Mouse (Mus musculus) hindbrain, postnatal 0 days (tissue): ENCODE data around the gene Zfp202. TPM values are rescaled to one million over a fixed set of nuclear protein-coding genes. Genes with fewer than 3 reads are reported as not detected.

Experiments
- ATAC-seq: fragments of 200-750 bp; cut with Nextera tagmentation; 2 replicates; pipeline ENCODE4 v1.8.0; 2017; ENCODE audit warnings: mild to moderate bottlenecking, moderate TSS enrichment, moderate library complexity
- DNase-seq: peaks from one replicate; pipeline ENCODE4 v3.0.0-alpha.2; 2015; ENCODE audit warnings: low spot score
- H3K27ac ChIP-seq: fragments of 300-500 bp; sonication (generic); 2 replicates; pipeline ENCODE4 v1.5.1; 2014; ENCODE audit warnings: mild to moderate bottlenecking
- H3K27me3 ChIP-seq: fragments of 300-500 bp; sonication (generic); 2 replicates; pipeline ENCODE4 v1.6.1; 2014; ENCODE audit warnings: low read length, mixed read lengths; ENCODE audit not compliant: insufficient read depth
- H3K36me3 ChIP-seq: fragments of 300-500 bp; sonication (generic); 2 replicates; pipeline ENCODE4 v1.6.1; 2014; ENCODE audit warnings: low read length, mixed read lengths; ENCODE audit not compliant: insufficient read depth
- H3K4me1 ChIP-seq: fragments of 300-500 bp; sonication (generic); 2 replicates; pipeline ENCODE4 v1.6.1; 2014; ENCODE audit warnings: antibody characterized with exemption, low read length, mixed read lengths; ENCODE audit not compliant: insufficient read depth
- H3K4me2 ChIP-seq: fragments of 300-500 bp; sonication (generic); 2 replicates; pipeline ENCODE4 v1.6.1; 2014; ENCODE audit warnings: low read depth, mild to moderate bottlenecking, low read length, moderate library complexity, mixed read lengths
- H3K4me3 ChIP-seq: fragments of 300-500 bp; sonication (generic); 2 replicates; pipeline ENCODE4 v1.5.1; 2014; ENCODE audit warnings: low read length
- H3K9ac ChIP-seq: fragments of 300-500 bp; sonication (generic); replicated peaks from 2 replicates; pipeline ENCODE4 v1.6.1; 2014; ENCODE audit warnings: mild to moderate bottlenecking, low read length, moderate library complexity, mixed read lengths
- H3K9me3 ChIP-seq: fragments of 300-500 bp; sonication (generic); 2 replicates; pipeline ENCODE4 v1.6.1; 2016; ENCODE audit warnings: low read length, mixed read lengths
- CTCF ChIP-seq: IDR thresholded peaks from 2 replicates; pipeline ENCODE4 v1.5.1; 2016; ENCODE audit warnings: antibody characterized with exemption, control low read depth, low read depth
- WGBS: fragments of 180-500 bp; shearing (Covaris S2); extraction: QIAGEN DNeasy Blood & Tissue Kit; methylation state at CpG from one replicate; pipeline ENCODE4 v1.1.7; 2014; 5-methylcytosine and 5-hydroxymethylcytosine counted together
- polyA plus RNA-seq: library from polyadenylated mRNA; unstranded; fragments of >200 nt; fragmentation: Nextera tagmentation; extraction: Ambion mirVana; gene quantifications from 2 replicates; pipeline ENCODE4 v1.2.1, GENCODE M21; 2015
- total RNA-seq: library from RNA; depleted of rRNA; stranded (reverse); fragments of >200 nt; gene quantifications from 2 replicates; pipeline ENCODE4 v1.2.3, GENCODE M21; 2014

Gene Zfp202
- total and polyA plus RNA-seq, 2 experiments from 2014 or later, result 4.9 to 8.1 TPM

DNA sequence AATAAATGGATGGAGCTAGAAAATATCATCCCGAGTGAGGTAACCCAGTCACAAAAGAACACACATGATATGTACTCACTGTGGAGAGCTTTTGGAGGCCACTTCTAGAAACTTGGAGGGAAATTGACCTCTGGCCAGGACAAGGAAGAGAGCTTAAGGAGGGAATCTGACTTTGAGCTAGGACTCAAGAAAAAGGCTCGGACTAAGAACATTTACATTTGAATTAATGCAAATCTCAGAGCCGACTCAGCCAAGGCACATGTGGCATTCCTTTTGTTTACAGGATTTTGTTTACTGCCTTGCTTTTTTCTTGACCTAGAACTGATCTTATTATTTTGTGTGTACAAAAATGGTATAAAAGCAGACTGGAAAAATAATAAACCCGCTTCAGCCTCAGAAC lies 47.6 kb downstream of the Zfp202 start:
- TF ChIP-seq CTCF, result no peak
- H3K9ac ChIP-seq, result no peak overlapping the region
- no peak overlapping the region for H3K27ac ChIP-seq
- H3K4me1 ChIP-seq, result peaks cover 7% of the 10 kb centered on the region
- ATAC-seq (no peak), DNase-seq (no peak)
- H3K4me2 ChIP-seq, result no peak overlapping the region
- no peaks in the 10 kb centered on the region for H3K36me3 ChIP-seq
- H3K27me3 ChIP-seq, result no peaks in the 10 kb centered on the region
- 26% methylated on average over 4 of the region's 4 CpGs for WGBS
- H3K9me3 ChIP-seq, result no peaks in the 10 kb centered on the region
- no peak overlapping the region for H3K4me3 ChIP-seq

DNA sequence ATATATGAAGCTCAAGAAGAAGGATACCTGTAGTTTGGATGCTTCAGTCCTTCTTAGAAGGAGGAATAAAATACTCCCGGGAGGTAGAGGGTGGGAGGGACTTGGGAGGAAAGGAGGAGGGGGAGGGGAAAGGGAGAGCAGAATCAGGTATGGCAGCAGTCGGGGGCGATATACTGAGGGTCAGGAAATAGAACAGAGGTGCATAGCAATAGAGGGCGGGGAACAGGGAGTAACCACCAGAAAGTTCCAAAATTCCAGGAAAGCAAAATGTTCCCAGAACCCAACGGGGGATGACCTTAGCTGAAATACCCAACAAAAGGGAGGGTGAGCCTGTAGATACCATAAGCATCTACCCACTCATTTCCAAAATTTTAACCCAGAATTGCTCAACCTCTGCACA lies 48.2 kb downstream of the Zfp202 start:
- ATAC-seq (no peak), DNase-seq (no peak)
- peaks cover 7% of the 10 kb centered on the region for H3K4me1 ChIP-seq
- H3K4me3 ChIP-seq, result no peak overlapping the region
- H3K36me3 ChIP-seq, result no peaks in the 10 kb centered on the region
- no peak overlapping the region for H3K9ac ChIP-seq
- no peak overlapping the region for H3K4me2 ChIP-seq
- WGBS, result 27% methylated on average over 5 of the region's 5 CpGs
- H3K9me3 ChIP-seq, result no peaks in the 10 kb centered on the region
- TF ChIP-seq CTCF, result no peak
- H3K27ac ChIP-seq, result no peak overlapping the region
- no peaks in the 10 kb centered on the region for H3K27me3 ChIP-seq

DNA sequence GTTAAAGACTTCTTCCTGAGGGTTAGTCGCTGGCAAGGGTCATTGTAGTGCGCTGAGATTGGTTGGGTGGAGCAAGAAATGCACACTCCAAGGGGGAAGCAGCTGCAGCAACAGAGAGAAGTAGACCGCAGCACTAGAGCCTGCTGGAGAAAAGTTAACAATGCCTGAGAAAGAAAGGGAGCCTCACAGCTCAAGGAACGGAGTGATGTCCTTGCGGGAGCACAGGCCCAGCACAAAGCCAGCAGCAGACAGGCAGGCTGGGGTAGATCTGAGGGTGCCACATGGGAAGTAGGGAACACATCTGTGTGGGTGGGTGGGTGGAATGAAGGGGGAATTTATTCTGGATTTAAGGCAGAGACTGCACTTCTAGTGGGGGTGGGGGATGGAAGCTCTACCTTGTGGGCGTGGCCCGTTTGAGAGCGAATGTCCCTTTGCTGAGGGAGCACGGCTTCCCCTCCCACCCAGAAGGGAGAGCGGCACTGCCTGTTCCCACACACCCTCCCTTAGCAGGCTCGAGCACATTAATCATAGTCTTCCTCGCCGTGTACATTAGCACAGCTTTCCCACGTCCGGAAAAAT lies 49.2 kb downstream of the Zfp202 start:
- WGBS, result 2% methylated on average over 15 of the region's 15 CpGs
- ATAC-seq, result peak; percentile 80
- no peak for TF ChIP-seq CTCF

DNA sequence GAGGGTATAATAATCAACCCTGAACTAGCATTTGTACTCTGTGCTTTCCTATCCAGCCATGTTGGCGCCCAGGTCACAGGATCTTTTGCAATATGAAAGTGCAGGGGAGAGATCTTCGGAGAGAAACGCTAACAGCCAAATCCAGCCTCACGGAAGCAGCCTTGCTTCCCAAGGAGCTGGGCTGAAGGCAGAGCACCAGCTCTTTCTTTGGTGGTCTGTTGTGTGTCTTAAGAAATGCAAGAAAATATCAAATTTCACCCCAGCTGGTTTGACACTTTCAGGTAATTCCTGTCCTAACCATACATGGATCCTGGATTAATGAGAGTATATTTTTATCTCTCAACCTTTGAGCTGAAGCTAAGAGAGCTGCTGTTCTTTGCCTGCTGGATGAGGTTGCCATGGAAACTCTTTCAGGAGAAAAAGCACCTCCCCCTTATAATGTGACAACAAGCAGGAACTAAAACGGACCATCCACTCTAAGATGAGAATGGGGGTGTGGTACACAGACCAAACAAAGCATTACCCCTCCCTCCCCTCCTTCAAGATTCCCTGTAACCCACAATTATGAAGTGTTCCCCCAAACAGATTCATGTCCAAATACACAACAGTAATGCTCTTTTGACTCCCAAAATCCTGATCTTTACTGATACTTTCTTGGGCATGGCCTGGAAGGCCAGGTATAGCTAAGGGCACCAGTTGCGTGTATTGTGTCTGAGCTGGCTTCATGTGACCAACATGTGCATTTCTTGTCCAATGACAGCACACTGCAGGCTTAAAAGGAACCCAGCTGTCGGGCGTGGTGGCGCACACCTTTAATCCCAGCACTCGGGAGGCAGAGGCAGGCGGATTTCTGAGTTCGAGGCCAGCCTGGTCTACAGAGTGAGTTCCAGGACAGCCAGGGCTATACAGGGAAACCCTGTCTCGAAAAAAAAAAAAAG lies 50.1 kb downstream of the Zfp202 start:
- TF ChIP-seq CTCF, result no peak
- Histone ChIP-seq H3K27ac (peak overlapping the region; percentile 90), H3K9me3 (no peaks in the 10 kb centered on the region), H3K9ac (peak overlapping the region; percentile 56), H3K4me1 (peaks cover 10% of the 10 kb centered on the region), H3K27me3 (no peaks in the 10 kb centered on the region), H3K36me3 (no peaks in the 10 kb centered on the region), H3K4me3 (peak overlapping the region; percentile 42), H3K4me2 (peak overlapping the region; percentile 73)
- DNase-seq, result peak; percentile 83
- WGBS, result 44% methylated on average over 13 of the region's 13 CpGs
- ATAC-seq, result peak; percentile 87

More for the DNA sequence above, 49.2 kb downstream of the Zfp202 start:
- H3K9ac ChIP-seq, result peak overlapping the region; percentile 56
- peaks cover 10% of the 10 kb centered on the region for H3K4me1 ChIP-seq
- no peaks in the 10 kb centered on the region for H3K27me3 ChIP-seq
- H3K36me3 ChIP-seq, result no peaks in the 10 kb centered on the region
- H3K27ac ChIP-seq, result peak overlapping the region; percentile 90
- peak; percentile 77 for DNase-seq
- peak overlapping the region; percentile 73 for H3K4me2 ChIP-seq
- no peaks in the 10 kb centered on the region for H3K9me3 ChIP-seq
- peak overlapping the region; percentile 42 for H3K4me3 ChIP-seq

DNA sequence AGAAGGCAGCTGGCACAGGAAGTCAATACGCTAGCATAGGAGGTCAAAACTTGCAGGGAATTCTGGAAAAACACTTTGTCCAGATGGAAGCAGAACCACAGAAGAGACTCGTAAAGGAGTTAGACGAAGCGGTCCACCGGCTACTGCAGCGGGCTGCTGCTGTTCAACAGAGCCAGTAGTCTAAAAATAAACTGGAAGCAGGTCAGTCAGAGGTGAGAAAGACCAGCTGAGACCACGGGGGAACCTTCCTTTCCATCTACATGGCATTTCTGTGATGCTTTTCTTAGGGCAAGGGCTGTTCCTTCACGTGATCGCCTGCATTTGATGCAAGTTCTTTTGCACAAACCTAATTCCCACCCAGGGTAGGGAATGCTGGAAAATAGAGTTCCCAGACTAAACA lies 53.4 kb downstream of the Zfp202 start:
- Histone ChIP-seq H3K9ac (no peak overlapping the region), H3K4me2 (no peak overlapping the region), H3K4me3 (no peak overlapping the region), H3K9me3 (no peaks in the 10 kb centered on the region), H3K36me3 (no peaks in the 10 kb centered on the region), H3K27ac (no peak overlapping the region), H3K27me3 (no peaks in the 10 kb centered on the region), H3K4me1 (peaks cover 10% of the 10 kb centered on the region)
- no peak for ATAC-seq
- TF ChIP-seq CTCF, result no peak
- DNase-seq, result no peak
- WGBS, result 71% methylated on average over 9 of the region's 9 CpGs

DNA sequence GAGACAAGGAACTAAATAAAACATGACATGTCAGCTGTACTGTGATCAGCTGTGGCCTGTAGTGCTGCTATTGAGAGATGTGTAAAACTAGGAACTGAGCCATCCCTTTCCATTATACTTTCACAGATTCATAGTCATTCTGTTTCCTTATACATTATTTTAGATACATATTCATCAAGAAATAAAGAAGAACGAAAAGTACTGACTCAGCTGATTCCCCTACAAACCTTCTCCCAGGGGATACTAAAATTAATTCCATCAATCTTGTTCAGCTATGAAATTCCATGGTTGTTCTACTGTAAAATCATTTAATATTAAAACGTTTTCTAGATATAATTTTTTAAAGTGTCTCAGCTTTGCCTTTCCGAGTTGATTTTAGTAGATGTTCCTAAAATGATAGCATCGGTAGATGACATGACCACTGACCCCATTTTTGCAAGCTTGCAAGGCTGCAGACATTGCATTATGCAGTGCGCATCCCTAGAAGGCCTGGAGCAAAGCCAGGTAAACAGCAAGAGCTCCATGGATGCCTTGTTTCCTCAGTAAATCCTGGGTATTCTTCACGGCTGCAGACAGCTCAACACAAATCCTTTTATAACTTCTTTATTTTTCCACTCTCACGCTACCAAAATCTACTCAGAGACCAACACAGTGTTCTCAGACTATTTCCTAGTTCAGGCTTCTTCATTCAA lies 54.0 kb downstream of the Zfp202 start:
- Histone ChIP-seq H3K4me2 (no peak overlapping the region), H3K9ac (no peak overlapping the region), H3K36me3 (no peaks in the 10 kb centered on the region), H3K4me3 (no peak overlapping the region), H3K9me3 (no peaks in the 10 kb centered on the region), H3K27me3 (no peaks in the 10 kb centered on the region), H3K4me1 (peaks cover 6% of the 10 kb centered on the region), H3K27ac (no peak overlapping the region)
- TF ChIP-seq CTCF, result no peak
- ATAC-seq (no peak), DNase-seq (peak; percentile 59)
- WGBS, result 40% methylated on average over 7 of the region's 7 CpGs
